Mouse (Mus musculus) gastrocnemius, postnatal 4 days (tissue): Measurements from ENCODE around the gene Xlr5a. TPM values are rescaled to one million over a fixed set of nuclear protein-coding genes. Genes with fewer than 3 reads are reported as not detected.
A peak's percentile ranks its signal among the peaks of the same experiment; 100 is the strongest.
"Not testable (repeated sequence)": the region's sequence is repeated elsewhere in the genome, so short reads cannot be mapped to it uniquely, and the experiment has no call there.

Source experiments
- DNase-seq, 2 experiments: peaks; one replicate each; pipeline ENCODE4 v3.0.0; 2021 to 2022; ENCODE audit warnings: low spot score in 2 of 2, mixed read lengths in 2 of 2
- long read RNA-seq, 2 experiments: library from polyadenylated mRNA; stranded (forward); transcript quantifications; one replicate each; pipeline ENCODE4 v2.0.0; 2021
- total RNA-seq, 2 experiments: library from RNA; stranded (reverse); gene quantifications; 2 replicates each; pipeline ENCODE4 v1.2.3; 2021

The Xlr5a gene
- not detected for total RNA-seq
- long read RNA-seq, experiment 1: 0 reads
- long read RNA-seq, experiment 2, partial matches to known transcripts: 0 of 1 reads
- long read RNA-seq, experiment 2, other reads (novel, unspliced or antisense): 1 of 1 reads

DNA sequence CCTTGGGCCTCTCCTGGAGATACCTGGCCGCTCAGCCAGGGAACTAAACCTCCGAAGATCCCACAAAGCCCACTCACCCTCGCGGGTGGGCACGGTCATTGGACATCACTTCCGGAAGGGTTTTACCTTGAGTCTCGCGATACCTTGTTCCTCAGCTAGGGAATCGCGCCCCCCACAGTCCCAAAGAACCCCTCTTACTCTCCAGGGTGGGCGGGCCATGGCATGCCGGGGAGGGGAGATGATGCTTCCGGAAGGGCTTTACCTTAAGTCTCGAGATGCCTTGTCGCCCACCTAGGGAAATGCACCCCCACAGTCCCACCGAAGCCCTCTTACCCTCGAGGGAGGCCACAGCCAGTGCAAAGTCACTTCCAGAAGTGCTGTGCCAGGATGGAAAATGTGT lies at the start of gene Xlr5a, which contains the start of gene Xlr5c:
Gene Xlr5a, minus strand, starts transcription at position 101 of the 400 bp plus-strand sequence.
Gene Xlr5c, minus strand, starts transcription at position 101 of the 400 bp plus-strand sequence.
- DNase-seq: not testable (repeated sequence)

- DNase-seq: peak; percentile 63 to 77
Observed at GRCm38 (mm10) chrX:73342483-73342895, 49.7 kb upstream of the Xlr5a start, which contains the start of gene Zfp275. Gene Zfp275, plus strand, starts transcription at chrX:73342621.

- no peak for DNase-seq
Observed at GRCm38 (mm10) chrX:73342068-73342467, 49.3 kb upstream of the Xlr5a start.

- no peak for DNase-seq
Observed at GRCm38 (mm10) chrX:73341473-73341872, 48.7 kb upstream of the Xlr5a start.

DNA sequence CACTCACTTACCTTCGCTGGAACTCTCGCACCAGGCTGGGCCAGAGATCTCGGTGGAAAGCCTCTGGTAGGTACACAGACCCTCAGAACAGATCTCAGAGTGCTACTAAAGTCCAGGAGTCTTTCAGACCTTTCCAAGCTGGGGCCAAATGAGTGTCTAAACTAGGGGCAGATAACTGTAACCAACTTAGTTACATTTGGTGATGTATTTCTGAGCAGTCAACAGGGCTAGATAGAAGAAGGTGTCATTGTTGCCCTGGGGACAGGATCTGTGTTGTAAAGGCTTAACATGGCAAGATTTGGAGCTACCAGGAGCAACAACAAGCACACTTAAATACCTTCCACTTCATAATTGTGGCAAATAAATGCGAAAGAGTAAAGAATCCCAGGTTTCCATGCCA lies 44.0 kb upstream of the Xlr5a start, which contains the start of gene Gm45015:
Gene Gm45015, minus strand, starts transcription at position 101 of the 400 bp plus-strand sequence.
- no peak for DNase-seq

DNA sequence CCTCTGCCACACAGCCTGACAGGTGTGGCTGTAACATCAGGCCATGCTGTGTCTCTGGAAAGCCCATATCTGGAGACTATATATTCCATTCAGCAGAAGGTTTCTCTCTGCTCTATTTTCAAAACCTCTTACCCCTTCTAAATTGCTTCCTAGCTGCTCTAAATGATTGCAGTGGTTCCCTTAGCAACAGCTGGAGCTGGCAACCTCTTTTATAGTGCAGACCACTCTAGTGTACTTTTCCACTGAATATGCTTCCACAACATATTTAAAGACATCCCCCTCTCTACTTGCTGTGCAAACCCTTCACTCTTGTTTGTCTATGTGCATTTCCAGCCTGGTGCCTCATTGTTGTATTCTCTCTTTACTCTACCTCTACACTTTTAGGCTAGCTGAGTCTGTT lies 40.8 kb upstream of the Xlr5a start:
- DNase-seq: no peak

DNA sequence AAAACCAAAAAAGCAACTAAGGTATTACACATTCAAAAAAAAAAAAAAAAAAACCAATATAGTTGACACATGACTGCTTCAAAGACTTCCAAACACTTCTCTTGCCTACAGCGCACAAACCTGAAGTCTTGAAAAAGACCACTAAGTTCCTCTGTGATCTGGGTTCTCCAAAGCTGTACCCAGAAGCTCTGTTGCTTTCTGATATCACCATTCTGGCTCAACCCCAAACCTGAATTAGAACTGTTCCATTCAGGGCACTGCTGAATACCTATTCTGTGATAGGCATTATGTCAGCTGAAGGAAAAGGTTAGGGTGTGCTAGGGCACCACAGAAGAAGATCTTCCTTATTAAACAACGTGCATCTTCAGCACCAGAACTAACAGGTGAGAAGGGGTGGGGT lies 34.4 kb upstream of the Xlr5a start:
- no peak for DNase-seq

- DNase-seq: peak in 1 of 2 experiments; percentile 7
Observed at GRCm38 (mm10) chrX:73321029-73321428, 28.3 kb upstream of the Xlr5a start.

DNA sequence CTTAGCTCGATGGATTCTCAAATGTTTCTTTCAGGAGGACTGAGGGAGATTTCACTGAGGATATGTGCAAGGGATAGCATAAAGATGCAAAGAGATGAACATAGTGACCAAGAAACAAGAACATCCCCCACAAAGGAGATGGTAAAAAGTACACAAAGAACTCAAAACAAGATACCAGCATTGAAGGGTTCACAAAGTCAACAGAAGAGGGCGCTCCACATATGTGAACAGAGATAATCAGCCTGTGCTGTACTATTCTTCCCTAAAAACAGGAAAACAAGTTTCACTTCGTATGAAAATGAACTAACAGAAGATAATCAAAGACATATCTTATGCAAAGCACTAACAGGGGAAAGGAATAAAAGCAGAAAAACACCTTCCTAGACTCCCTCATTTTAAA lies 19.7 kb upstream of the Xlr5a start:
- peak in 1 of 2 experiments; percentile 10 for DNase-seq

- not testable (repeated sequence) for DNase-seq
Observed at GRCm38 (mm10) chrX:73295745-73296144, 3.0 kb upstream of the Xlr5a start.

- DNase-seq: not testable (repeated sequence)
Observed at GRCm38 (mm10) chrX:73265270-73265669, 27.5 kb downstream of the Xlr5a start, which contains the start of gene Xlr3c. Gene Xlr3c, minus strand, starts transcription at chrX:73265390.

DNA sequence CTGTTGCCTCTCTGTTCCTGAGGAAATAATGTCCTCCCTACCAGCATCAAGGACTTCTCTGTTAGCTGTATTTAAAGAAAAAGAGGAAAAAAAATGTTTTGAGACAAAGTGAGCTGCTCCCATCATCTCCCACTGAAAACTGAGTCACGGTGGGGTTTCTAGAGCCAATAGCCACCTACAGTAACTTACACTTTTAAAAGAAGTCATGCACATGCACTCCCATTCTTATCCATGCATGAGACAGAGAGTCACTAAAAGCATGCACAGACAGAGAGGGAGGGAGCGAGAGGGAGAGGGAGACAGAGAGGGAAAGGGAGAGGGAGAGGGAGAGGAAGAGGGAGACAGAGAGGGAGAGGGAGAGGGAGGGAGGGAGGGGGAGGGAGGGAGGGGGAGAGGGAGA lies 30.3 kb downstream of the Xlr5a start:
- not testable (repeated sequence) for DNase-seq

- DNase-seq: not testable (repeated sequence)
Observed at GRCm38 (mm10) chrX:73242821-73243325, 49.9 kb downstream of the Xlr5a start, which contains the start of gene Xlr4c. Gene Xlr4c, minus strand, starts transcription at chrX:73243130.

DNA sequence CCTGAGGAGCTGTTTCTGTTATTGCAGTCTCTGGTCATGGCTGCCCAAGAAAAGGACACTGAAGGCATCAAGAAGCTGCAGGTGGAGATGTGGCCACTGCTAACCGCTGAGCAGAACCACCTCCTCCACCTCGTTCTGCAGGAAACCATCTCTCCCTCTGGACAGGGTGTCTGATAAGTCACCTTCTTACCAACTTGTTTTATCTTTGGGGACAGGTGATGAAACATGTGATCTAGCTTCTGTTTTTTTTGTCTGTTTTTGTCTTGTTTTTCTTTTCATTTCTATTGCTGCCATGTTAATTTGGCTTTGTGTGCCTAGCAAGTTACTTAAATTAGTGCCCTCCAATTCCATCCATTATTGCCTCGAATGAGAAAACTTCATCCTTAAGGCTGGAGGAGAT lies 63.5 kb downstream of the Xlr5a start:
- no peak for DNase-seq

DNA sequence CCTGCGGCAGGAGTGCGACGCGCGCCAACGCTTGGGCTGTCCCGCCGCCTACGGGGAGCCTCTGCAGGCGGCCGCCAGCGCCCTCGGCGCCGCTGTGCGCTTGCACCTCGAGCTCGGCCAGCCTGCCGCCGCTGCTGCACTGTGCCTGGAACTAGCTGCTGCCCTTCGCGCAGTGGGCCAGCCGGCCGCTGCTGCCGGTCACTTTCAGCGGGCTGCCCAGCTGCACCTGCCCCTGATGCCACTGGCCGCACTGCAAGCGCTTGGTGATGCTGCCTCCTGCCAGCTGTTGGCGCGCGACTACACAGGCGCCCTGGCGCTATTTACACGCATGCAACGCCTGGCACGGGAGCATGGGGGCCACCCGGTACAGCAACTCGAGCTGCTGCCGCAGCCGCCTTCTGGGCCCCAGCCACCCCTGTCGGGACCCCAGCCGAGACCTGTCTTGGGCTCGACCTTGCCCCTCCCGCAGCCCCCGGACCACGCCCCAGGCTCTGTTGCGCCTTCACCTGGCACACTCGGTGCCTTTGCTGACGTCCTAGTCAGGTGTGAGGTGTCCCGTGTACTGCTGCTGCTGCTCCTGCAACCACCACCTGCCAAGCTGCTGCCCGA lies 64.1 kb downstream of the Xlr5a start:
- DNase-seq: peak; percentile 17 to 54

DNA sequence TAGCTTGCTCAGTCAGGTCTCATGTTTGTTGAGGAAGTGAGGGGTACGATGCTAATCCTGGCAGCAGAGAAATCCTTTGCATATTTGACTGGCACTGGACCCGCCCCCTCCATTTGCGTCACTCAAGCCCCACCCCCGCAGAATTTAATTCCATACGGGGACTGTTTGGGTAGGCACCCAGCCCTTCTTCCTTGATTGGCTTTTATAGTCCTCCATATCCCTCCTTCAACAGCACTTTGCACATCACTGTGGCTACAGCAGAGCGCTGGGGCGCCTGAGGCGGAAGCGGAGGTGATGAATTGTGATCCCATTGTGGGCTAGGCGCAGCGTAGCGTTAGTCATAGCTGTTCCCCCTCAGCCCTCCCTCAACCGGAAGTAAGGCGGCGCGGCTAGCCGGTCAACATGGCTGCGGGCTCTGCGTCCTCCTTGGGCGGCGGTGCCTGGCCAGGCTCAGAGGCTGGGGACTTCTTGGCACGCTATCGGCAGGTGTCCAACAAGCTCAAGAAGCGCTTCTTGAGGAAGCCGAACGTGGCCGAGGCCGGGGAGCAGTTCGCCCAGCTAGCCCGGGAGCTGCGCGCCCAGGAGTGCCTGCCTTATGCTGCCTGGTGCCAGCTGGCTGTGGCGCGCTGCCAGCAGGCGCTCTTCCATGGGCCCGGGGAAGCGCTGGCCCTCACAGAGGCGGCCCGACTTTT lies 64.7 kb downstream of the Xlr5a start, which contains the start of gene F8a:
Gene F8a, plus strand, starts transcription at position 378 of the 692 bp plus-strand sequence.
- peak; percentile 34 to 60 for DNase-seq

- DNase-seq: no peak
Observed at GRCm38 (mm10) chrX:73225365-73225764, 67.4 kb downstream of the Xlr5a start.

DNA sequence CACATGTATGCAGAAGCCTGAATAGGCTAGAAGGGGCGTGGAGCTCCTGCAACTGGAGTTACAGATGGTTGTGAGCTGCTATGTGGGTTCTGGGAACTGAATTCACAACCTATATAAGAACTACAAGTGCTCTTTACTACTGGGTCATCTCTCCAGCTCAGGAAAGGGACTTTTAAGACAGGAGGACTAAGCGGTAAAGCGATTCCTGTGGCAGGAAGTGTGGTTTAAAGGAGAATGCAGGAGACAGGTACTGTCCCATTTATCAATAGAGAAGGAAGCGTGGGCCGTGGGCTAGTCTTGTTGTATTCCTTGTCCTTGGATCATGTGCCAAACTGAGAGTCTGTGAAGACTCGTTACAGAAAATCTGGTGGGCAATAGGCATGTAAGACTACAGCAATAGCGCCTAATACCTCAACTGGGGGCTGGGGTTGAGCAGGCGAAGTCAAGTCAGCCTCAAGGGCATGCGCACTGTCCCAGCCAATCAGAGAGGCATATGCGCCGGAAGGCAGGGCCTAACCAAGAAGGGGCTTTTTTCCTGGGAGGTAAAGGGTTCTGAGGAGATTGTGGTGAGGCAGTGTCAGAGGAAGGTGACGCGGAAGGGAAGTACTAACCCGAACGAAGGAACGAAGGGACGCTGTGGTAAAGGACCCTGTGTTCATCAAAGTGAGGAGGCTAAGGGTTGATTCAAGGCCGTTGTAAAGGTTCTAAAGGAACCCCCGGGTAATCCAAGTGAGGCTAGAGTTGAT lies 78.8 kb downstream of the Xlr5a start, which contains the start of gene Xlr4b:
Gene Xlr4b, plus strand, starts transcription at position 515 of the 746 bp plus-strand sequence.
- DNase-seq: not testable (repeated sequence)

DNA sequence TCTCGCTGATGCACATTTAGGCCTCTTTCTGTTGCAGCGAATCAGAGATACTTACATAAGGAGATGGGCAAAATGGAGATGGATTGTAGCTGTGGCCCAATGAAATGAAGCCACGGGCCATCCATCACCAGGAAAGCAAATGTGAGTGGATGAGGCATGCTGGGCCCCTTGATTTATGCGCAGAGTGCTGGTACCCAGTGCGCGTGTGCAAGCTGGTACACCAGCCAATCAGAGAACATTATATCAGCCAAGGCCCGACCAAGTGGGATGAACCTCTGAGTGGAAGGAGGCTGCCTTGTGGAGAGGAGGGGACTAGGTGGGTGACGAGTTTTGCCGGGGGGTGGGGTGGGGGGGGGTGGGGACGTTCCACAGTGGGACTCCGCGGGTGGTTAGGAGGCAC lies 100.8 kb downstream of the Xlr5a start, which contains the start of gene Xlr3b:
Gene Xlr3b, plus strand, starts transcription at position 274 of the 400 bp plus-strand sequence.
- DNase-seq: not testable (repeated sequence)

DNA sequence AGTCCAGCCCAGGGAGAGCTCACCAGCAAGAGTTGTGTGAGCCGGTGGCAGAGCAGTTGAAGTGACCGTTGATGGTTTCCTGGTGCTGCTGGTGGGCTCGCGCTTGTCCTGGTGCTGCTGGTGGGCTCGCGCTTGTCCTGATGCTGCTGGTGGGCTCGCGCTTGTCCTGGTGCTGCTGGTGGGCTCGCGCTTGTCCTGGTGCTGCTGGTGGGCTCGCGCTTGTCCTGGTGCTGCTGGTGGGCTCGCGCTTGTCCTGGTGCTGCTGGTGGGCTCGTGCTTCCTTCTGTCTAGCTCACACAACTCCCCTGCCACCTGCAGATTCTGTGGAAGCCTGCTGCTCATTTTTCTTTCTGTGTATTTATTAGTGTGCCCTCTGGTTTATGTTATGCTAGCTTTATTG lies 115.9 kb downstream of the Xlr5a start, which contains the start of gene Spin2d:
Gene Spin2d, minus strand, starts transcription at position 101 of the 400 bp plus-strand sequence.
- DNase-seq: not testable (repeated sequence)

DNA sequence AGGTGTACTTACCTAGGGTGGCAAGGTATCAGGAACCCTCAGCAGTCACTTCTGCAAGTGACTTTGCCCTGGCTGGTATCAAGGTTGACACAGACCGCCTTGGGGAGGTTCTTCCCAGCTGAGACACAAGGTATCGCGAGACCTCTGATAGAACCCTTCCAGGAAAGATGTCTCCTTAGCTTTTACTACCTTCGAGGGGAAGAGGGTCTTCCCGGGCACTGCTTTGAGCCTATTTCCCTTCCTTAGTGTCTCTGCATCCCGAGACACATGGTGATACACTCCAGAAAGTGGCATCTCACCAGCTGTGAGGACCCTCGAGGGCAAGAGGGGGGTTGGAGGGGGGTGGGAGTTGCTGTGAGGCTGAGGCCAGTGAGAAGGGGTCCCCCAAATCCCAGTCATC lies 143.4 kb downstream of the Xlr5a start, which contains the start of gene DXBay18:
Gene DXBay18, minus strand, starts transcription at position 101 of the 400 bp plus-strand sequence.
- DNase-seq: not testable (repeated sequence)
